Mouse (Mus musculus): ENCODE results near the gene Rapgef3.

GRCm38 (mm10) chr15:97750697-97751096 is 17.1 kb downstream of the Rapgef3 start:
- TF ChIP-seq CTCF (IDR thresholded peaks at IDR 0.05; ENCODE audit: insufficient read depth, low read depth, low read length) (no peak), POLR2A (IDR thresholded peaks at IDR 0.05; ENCODE audit: insufficient read depth, low read depth, low read length) (no peak)
